Mouse (Mus musculus) CD8-positive naive resting alpha-beta T cell, adult 2 months (primary cell): ENCODE data around the gene Usp53.

ENCODE experiments used
- DNase-seq, 2 experiments: peaks; one replicate each; pipeline ENCODE4 v3.0.0; 2022; ENCODE audit warnings: low read depth in 2 of 2, low spot score in 2 of 2

The Usp53 gene

GRCm38 (mm10) chr3:122888371-122888819 lies 95.9 kb downstream of the Usp53 start:
- DNase-seq: no peak

- no peak for DNase-seq
Observed at GRCm38 (mm10) chr3:122887505-122888301, 96.6 kb downstream of the Usp53 start.
